Mouse (Mus musculus) midbrain, postnatal 0 days (tissue): ENCODE data around the gene Tmx2. TPM values are rescaled to one million over a fixed set of nuclear protein-coding genes. Genes with fewer than 3 reads are reported as not detected.

Experiments used
- ATAC-seq: fragments of 200-750 bp; cut with Nextera tagmentation; 2 replicates; pipeline ENCODE4 v1.8.0; 2017; ENCODE audit warnings: moderate number of reproducible peaks, mild to moderate bottlenecking, moderate TSS enrichment, moderate library complexity; ENCODE audit not compliant: low FRiP score
- DNase-seq: peaks from one replicate; pipeline ENCODE4 v3.0.0-alpha.2; 2015; ENCODE audit warnings: low spot score
- H3K27ac ChIP-seq: fragments of 300-500 bp; sonication (generic); 2 replicates; pipeline ENCODE4 v1.5.1; 2014; ENCODE audit warnings: low read depth, mild to moderate bottlenecking, low read length, mixed read lengths
- H3K27me3 ChIP-seq: fragments of 300-500 bp; sonication (generic); 2 replicates; pipeline ENCODE4 v1.6.1; 2014; ENCODE audit warnings: low read length, control low read depth, mixed read lengths; ENCODE audit not compliant: insufficient read depth
- H3K36me3 ChIP-seq: fragments of 300-500 bp; sonication (generic); 2 replicates; pipeline ENCODE4 v1.6.1; 2014; ENCODE audit warnings: low read length, control low read depth, mixed read lengths; ENCODE audit not compliant: insufficient read depth
- H3K4me1 ChIP-seq: fragments of 300-500 bp; sonication (generic); 2 replicates; pipeline ENCODE4 v1.6.1; 2014; ENCODE audit warnings: mild to moderate bottlenecking, control low read depth, antibody characterized with exemption, low read length, mixed read lengths; ENCODE audit not compliant: insufficient read depth
- H3K4me2 ChIP-seq: fragments of 300-500 bp; sonication (generic); 2 replicates; pipeline ENCODE4 v1.6.1; 2014; ENCODE audit warnings: low read depth, mild to moderate bottlenecking, low read length, mixed read lengths; ENCODE audit not compliant: poor library complexity, severe bottlenecking
- H3K4me3 ChIP-seq: fragments of 300-500 bp; sonication (generic); 2 replicates; pipeline ENCODE4 v1.5.1; 2014; ENCODE audit warnings: low read depth, mild to moderate bottlenecking, low read length, moderate library complexity
- H3K9ac ChIP-seq: fragments of 300-500 bp; sonication (generic); replicated peaks from 2 replicates; pipeline ENCODE4 v1.6.1; 2014; ENCODE audit warnings: mild to moderate bottlenecking, low read length, moderate library complexity, mixed read lengths; ENCODE audit not compliant: poor library complexity, severe bottlenecking
- H3K9me3 ChIP-seq: fragments of 300-500 bp; sonication (generic); 2 replicates; pipeline ENCODE4 v1.6.1; 2016; ENCODE audit warnings: low read length, control low read depth
- CTCF ChIP-seq: IDR thresholded peaks from 2 replicates; pipeline ENCODE4 v1.5.1; 2016; ENCODE audit warnings: antibody characterized with exemption, mild to moderate bottlenecking
- WGBS: fragments of 180-500 bp; shearing (Covaris S2); extraction: QIAGEN DNeasy Blood & Tissue Kit; methylation state at CpG from one replicate; pipeline ENCODE4 v1.1.7; 2014; 5-methylcytosine and 5-hydroxymethylcytosine counted together
- polyA plus RNA-seq: library from polyadenylated mRNA; unstranded; fragments of >200 nt; fragmentation: Nextera tagmentation; extraction: Ambion mirVana; gene quantifications from 2 replicates; pipeline ENCODE4 v1.2.1, GENCODE M21; 2015
- total RNA-seq: library from RNA; depleted of rRNA; stranded (reverse); fragments of >200 nt; gene quantifications from 2 replicates; pipeline ENCODE4 v1.2.3, GENCODE M21; 2014

The Tmx2 gene
- total and polyA plus RNA-seq, 2 experiments from 2014 or later, result 149 to 303 TPM

GRCm38 (mm10) chr2:84714811-84715561, 36.0 kb upstream of the Tmx2 start, which contains the start of gene Zdhhc5:
TSS of gene Zdhhc5 (minus strand) at chr2:84715180.
- TF ChIP-seq CTCF, result no peak
- WGBS, result under 1% methylated on average over 96 of the region's 107 CpGs

GRCm38 (mm10) chr2:84714422-84714810, 35.5 kb upstream of the Tmx2 start:
- TF ChIP-seq CTCF, result no peak

More at GRCm38 (mm10) chr2:84714811-84715561, 36.0 kb upstream of the Tmx2 start, which contains the start of gene Zdhhc5:
- Histone ChIP-seq H3K4me2 (peak within 1 kb of the TSS; percentile 68), H3K27ac (peak within 1 kb of the TSS; percentile 91), H3K27me3 (no peaks in the 10 kb centered on the region), H3K4me3 (peak within 1 kb of the TSS; percentile 62), H3K4me1 (0 out of 2 replicates have a peak, but pooled peaks cover 6% of the 10 kb centered on the region), H3K9me3 (no peaks in the 10 kb centered on the region), H3K36me3 (0 out of 2 replicates have a peak, but pooled peaks cover 11% of the 10 kb centered on the region), H3K9ac (peak within 1 kb of the TSS; percentile 73)
- ATAC-seq, result peak; percentile 96
- peak; percentile 99 for DNase-seq

GRCm38 (mm10) chr2:84711898-84712297, 33.0 kb upstream of the Tmx2 start:
- Histone ChIP-seq H3K9me3 (no peaks in the 10 kb centered on the region), H3K36me3 (peaks cover 18% of the 10 kb centered on the region; the same call in 1 of the 2 replicates), H3K27ac (no peak overlapping the region), H3K9ac (no peak overlapping the region), H3K4me2 (no peak overlapping the region), H3K4me1 (0 out of 2 replicates have a peak, but pooled peaks cover 6% of the 10 kb centered on the region), H3K27me3 (no peaks in the 10 kb centered on the region), H3K4me3 (no peak overlapping the region)
- 96% methylated on average over 2 of the region's 2 CpGs for WGBS
- ATAC-seq, result no peak
- DNase-seq, result no peak
- no peak for TF ChIP-seq CTCF

More at GRCm38 (mm10) chr2:84714422-84714810, 35.5 kb upstream of the Tmx2 start:
- Histone ChIP-seq H3K27ac (peak overlapping the region; percentile 91), H3K4me1 (0 out of 2 replicates have a peak, but pooled peaks cover 6% of the 10 kb centered on the region), H3K27me3 (no peaks in the 10 kb centered on the region), H3K9me3 (no peaks in the 10 kb centered on the region), H3K4me2 (peak overlapping the region; percentile 68), H3K4me3 (peak overlapping the region; percentile 62), H3K36me3 (0 out of 2 replicates have a peak, but pooled peaks cover 11% of the 10 kb centered on the region), H3K9ac (peak overlapping the region; percentile 73)
- under 1% methylated on average over 19 of the region's 26 CpGs for WGBS
- DNase-seq (peak; percentile 3), ATAC-seq (peak; percentile 9; the same call in 1 of the 2 replicates)

GRCm38 (mm10) chr2:84707523-84707922, 28.6 kb upstream of the Tmx2 start:
- WGBS, result 93% methylated on average over 1 of the region's 1 CpGs
- no peaks in the 10 kb centered on the region for H3K9me3 ChIP-seq

GRCm38 (mm10) chr2:84705295-84705694, 26.4 kb upstream of the Tmx2 start:
- Histone ChIP-seq H3K9ac (no peak overlapping the region), H3K27ac (no peak overlapping the region), H3K36me3 (peaks cover 14% of the 10 kb centered on the region; the same call in 1 of the 2 replicates), H3K4me1 (no peaks in the 10 kb centered on the region), H3K4me3 (no peak overlapping the region), H3K27me3 (no peaks in the 10 kb centered on the region), H3K9me3 (no peaks in the 10 kb centered on the region), H3K4me2 (no peak overlapping the region)
- 98% methylated on average over 1 of the region's 1 CpGs for WGBS
- ATAC-seq, result no peak
- no peak for TF ChIP-seq CTCF
- no peak for DNase-seq

More at GRCm38 (mm10) chr2:84707523-84707922, 28.6 kb upstream of the Tmx2 start:
- DNase-seq (no peak), ATAC-seq (no peak)
- Histone ChIP-seq H3K36me3 (peaks cover 21% of the 10 kb centered on the region; the same call in 1 of the 2 replicates), H3K4me3 (no peak overlapping the region), H3K4me2 (no peak overlapping the region), H3K9ac (no peak overlapping the region), H3K27ac (no peak overlapping the region), H3K27me3 (no peaks in the 10 kb centered on the region), H3K4me1 (no peaks in the 10 kb centered on the region)
- TF ChIP-seq CTCF, result no peak

- H3K9ac ChIP-seq, result no peak overlapping the region
- WGBS, result 79% methylated on average over 5 of the region's 5 CpGs
- no peak overlapping the region for H3K27ac ChIP-seq
- peaks cover 10% of the 10 kb centered on the region; the same call in 1 of the 2 replicates for H3K36me3 ChIP-seq
- no peak for DNase-seq
- no peaks in the 10 kb centered on the region for H3K27me3 ChIP-seq
- H3K4me3 ChIP-seq, result no peak overlapping the region
- H3K4me2 ChIP-seq, result no peak overlapping the region
- H3K4me1 ChIP-seq, result no peaks in the 10 kb centered on the region
- ATAC-seq, result no peak
- no peak for TF ChIP-seq CTCF
- no peaks in the 10 kb centered on the region for H3K9me3 ChIP-seq
These were observed 25.4 kb upstream of the Tmx2 start for GRCm38 (mm10) chr2:84704329-84704728.
